Mouse (Mus musculus): Measurements from ENCODE around the gene Exosc8. TPM values are rescaled to one million over a fixed set of nuclear protein-coding genes. Genes with fewer than 3 reads are reported as not detected.
"Not testable (repeated sequence)": the region's sequence is repeated elsewhere in the genome, so short reads cannot be mapped to it uniquely, and the experiment has no call there.

The Exosc8 gene
- polyA plus RNA-seq (2016; fragmentation: Nextera tagmentation; extraction: Ambion mirVana) = 140 and 146 TPM in 2 replicates

DNA sequence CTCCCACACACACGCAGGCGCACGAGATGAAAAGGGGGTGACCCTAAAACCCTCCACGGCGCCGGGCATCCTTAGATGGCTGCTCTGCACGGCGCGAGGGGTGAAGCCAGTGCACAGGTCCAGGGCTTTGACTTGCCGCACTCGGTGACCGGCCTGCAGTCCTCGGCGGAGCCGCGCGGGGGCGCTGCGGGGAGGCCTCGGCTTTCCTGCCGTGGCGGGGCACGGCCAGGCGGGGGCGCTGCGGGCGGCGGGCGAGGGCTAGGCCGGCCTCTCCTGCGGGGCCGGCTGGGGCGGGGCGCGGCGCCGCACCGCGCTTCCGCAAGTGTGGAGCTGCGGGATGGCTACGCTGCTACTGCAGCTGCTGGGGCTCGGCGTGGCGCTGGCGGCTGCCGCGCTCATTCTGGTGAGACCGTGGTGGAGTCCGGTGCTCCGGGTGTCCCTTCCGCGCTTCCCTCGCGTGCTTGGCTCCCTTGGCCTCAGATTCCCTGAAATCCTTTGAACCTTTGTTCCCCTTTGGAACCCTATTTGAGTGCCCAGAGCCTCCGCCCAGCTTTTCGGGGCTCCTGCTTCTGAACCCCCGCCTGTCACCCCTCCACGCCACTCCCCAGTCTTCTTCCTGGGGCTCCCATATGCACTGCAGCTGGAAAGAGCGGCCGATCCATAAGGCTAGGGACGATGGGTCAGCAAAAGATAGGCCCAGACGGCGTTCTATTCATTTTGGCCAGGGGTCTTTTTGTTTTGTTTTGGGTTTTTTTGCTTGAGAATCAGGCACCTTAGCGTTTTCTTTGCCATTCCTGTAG, at the start of gene Exosc8, which contains the start of gene Alg5:
Exosc8 (minus strand) TSS at position 147 of the 800 bp plus-strand sequence.
Alg5 (plus strand) TSS at position 293 of the 800 bp plus-strand sequence.
- Histone ChIP-seq H3K27ac (peak within 1 kb of the TSS; percentile 99), H3K4me1 (0 out of 2 replicates have a peak, but pooled peaks cover 3% of the 10 kb centered on the region), H3K4me3 (peak within 1 kb of the TSS; percentile 69), H3K27me3 (no peaks in the 10 kb centered on the region), H3K9ac (peak within 1 kb of the TSS; percentile 85), H3K9me3 (no peaks in the 10 kb centered on the region), H3K4me2 (replicated peaks) (peak within 1 kb of the TSS; percentile 81), H3K36me3 (peaks cover 29% of the 10 kb centered on the region)
- 0% methylated on average over 57 of the region's 65 CpGs for WGBS
- ATAC-seq (ENCODE audit: insufficient number of reproducible peaks, insufficient read depth, low FRiP score, low TSS enrichment) = peak; percentile 93

DNA sequence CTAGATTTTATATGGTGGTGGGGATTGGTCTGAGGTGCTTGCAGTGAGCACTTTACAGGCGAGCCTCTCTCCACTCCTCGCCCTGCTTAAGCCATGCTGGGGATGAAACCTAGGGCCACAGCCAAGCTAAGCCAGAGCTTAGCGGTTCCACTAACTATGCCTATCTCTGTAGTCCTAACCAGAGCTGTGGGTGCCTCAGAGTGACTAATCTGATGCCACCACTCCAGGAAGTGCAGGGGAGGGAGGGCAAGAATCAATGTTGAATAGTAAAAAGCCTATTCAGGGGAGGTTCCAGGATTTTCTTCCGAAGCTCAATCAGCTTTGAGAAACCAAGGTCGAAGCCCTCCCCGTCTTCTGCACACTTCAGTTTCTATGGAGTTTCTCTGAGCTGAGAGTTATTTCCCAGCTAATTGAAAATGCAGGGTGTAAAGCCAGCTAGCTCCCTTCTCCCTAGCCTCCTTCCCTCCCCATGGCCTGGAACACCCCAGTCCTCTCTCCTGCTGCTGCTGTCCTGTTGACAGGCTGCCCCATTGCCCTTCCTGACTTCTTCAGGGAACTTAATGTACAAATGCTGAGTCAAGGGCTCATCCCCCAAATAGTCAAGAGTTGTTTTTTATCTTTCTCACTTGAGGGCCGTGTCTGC, 40.9 kb upstream of the Exosc8 start:
- Histone ChIP-seq H3K9me3 (no peaks in the 10 kb centered on the region), H3K4me3 (no peak overlapping the region)
- 70% methylated on average over 7 of the region's 7 CpGs for WGBS

DNA sequence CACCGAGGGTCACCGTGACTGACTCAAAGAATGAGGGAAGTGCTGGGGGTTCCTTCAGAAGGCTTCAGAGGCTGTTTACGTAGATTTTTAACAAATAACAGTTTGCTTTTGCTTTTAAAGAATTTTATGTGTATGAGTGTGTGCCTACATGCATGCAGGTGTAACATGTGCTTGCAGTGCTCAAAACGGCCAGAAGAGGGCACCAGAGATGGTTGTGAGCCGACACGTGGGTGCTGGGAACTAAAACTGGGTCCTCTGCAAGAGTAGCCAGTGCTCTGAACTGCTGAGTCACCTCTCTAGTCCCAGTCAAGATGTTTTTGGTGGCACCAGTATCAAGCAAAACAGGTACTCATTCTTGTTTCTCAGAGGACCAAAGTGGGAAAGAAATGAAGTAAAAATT, 38.4 kb upstream of the Exosc8 start:
- Histone ChIP-seq H3K4me2 (replicated peaks) (no peak overlapping the region), H3K27me3 (no peaks in the 10 kb centered on the region), H3K9ac (no peak overlapping the region), H3K27ac (no peak overlapping the region), H3K4me3 (no peak overlapping the region), H3K4me1 (no peaks in the 10 kb centered on the region), H3K36me3 (no peaks in the 10 kb centered on the region), H3K9me3 (no peaks in the 10 kb centered on the region)
- ATAC-seq (ENCODE audit: insufficient number of reproducible peaks, insufficient read depth, low FRiP score, low TSS enrichment) = no peak
- 82% methylated on average over 6 of the region's 6 CpGs for WGBS

More for the DNA sequence above, 40.9 kb upstream of the Exosc8 start:
- Histone ChIP-seq H3K4me1 (no peaks in the 10 kb centered on the region), H3K27ac (no peak overlapping the region), H3K9ac (no peak overlapping the region), H3K36me3 (no peaks in the 10 kb centered on the region), H3K4me2 (replicated peaks) (no peak overlapping the region), H3K27me3 (no peaks in the 10 kb centered on the region)
- ATAC-seq (ENCODE audit: insufficient number of reproducible peaks, insufficient read depth, low FRiP score, low TSS enrichment) = no peak

DNA sequence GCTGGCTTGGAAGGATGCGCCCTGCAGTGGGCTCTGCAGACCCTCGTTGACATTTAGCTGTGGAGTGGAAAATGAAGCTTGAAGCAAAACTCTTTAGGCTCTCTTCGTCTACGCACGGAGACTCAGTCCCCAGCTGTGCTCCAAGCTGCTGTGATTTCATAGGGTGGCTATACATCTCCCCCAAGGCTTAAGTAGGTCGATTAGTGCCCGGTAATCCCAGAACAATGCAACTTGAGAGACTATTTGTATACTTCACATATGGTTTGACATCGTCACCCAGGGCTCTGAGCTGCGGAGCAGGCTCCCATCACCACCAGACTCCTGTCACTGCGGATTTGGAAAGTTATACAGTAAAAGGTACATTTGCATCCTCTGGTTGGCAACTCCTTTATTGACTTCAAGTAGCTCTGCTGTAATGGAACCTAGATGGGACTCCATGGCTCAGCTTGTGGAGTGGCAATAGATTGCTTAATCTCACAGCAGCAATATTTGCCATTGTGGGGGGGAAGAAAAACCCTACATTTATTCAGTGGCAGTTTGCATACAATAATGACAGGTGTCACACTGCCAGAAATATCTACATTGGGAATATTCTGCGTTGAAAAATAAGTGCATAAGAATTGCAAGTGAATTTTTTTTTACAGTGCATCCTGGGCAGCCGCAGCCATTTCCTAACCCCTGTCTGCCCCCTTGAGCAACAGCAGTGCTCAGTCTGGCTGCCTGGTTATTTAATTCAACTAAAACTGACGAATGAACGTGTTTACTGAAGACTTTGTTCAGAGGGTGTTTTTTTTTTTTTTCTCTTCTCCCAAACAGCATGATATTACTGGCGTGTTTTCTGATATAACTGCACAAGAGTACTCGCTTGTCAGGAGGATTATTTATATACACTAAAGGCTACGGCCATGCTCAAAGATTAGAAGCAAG, 34.4 kb upstream of the Exosc8 start:
- ATAC-seq (ENCODE audit: insufficient number of reproducible peaks, insufficient read depth, low FRiP score, low TSS enrichment) = no peak
- Histone ChIP-seq H3K27ac (no peak overlapping the region), H3K27me3 (no peaks in the 10 kb centered on the region), H3K36me3 (no peaks in the 10 kb centered on the region), H3K9ac (no peak overlapping the region), H3K4me2 (replicated peaks) (no peak overlapping the region), H3K4me1 (no peaks in the 10 kb centered on the region), H3K4me3 (no peak overlapping the region), H3K9me3 (no peaks in the 10 kb centered on the region)
- WGBS = 73% methylated on average over 17 of the region's 17 CpGs

DNA sequence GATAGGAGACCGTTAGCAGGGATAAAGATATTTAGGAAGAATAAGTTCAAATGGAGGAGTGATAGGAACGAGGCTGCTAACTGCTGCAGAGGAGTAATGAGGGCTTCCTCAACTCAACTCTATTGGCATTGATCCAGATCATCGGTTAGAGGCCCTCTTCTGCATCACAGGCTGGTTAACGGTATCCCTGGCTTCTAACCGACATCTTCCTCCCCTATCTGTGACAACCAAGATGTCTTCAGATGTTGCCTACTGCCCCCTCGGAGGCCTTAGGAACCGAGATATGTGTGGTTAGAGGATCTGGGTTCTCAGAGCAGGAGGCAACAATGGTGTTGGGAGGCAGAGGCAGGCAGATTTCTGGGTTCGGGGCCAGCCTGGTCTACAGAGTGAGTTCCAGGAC, 33.4 kb upstream of the Exosc8 start:
- no peak overlapping the region for H3K4me2 ChIP-seq (replicated peaks)
- no peak for ATAC-seq (ENCODE audit: insufficient number of reproducible peaks, insufficient read depth, low FRiP score, low TSS enrichment)

DNA sequence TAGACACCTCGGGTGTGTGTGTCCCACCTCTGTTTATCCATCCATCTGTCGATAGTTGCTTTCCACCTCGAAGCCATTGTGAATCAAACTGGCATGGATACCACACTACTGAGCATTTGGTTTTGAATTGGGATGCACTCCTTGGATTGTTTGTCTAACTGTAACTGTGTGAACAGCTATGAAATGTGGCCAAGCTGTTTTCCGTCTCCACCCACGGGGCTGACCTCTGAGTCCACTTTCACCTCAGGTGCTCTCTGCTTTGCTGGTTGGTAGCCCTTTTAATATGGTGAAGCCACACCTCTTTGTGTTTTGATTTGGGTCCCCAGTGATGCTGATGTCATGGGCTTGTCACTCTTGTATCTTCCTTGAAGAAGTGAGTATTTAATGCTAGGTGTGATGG, 31.6 kb upstream of the Exosc8 start:
- H3K4me1 ChIP-seq = 0 out of 2 replicates have a peak, but pooled peaks cover 5% of the 10 kb centered on the region
- H3K4me3 ChIP-seq = no peak overlapping the region
- no peaks in the 10 kb centered on the region for H3K36me3 ChIP-seq
- WGBS = 85% methylated on average over 5 of the region's 5 CpGs
- ATAC-seq (ENCODE audit: insufficient number of reproducible peaks, insufficient read depth, low FRiP score, low TSS enrichment) = no peak
- no peak overlapping the region for H3K9ac ChIP-seq
- no peak overlapping the region for H3K27ac ChIP-seq
- no peaks in the 10 kb centered on the region for H3K9me3 ChIP-seq
- H3K27me3 ChIP-seq = no peaks in the 10 kb centered on the region
- H3K4me2 ChIP-seq (replicated peaks) = no peak overlapping the region

More for the DNA sequence above, 33.4 kb upstream of the Exosc8 start:
- 0 out of 2 replicates have a peak, but pooled peaks cover 5% of the 10 kb centered on the region for H3K4me1 ChIP-seq
- H3K36me3 ChIP-seq = no peaks in the 10 kb centered on the region
- 90% methylated on average over 8 of the region's 8 CpGs for WGBS
- no peak overlapping the region for H3K9ac ChIP-seq
- H3K27me3 ChIP-seq = no peaks in the 10 kb centered on the region
- no peaks in the 10 kb centered on the region for H3K9me3 ChIP-seq
- H3K27ac ChIP-seq = no peak overlapping the region
- no peak overlapping the region for H3K4me3 ChIP-seq

DNA sequence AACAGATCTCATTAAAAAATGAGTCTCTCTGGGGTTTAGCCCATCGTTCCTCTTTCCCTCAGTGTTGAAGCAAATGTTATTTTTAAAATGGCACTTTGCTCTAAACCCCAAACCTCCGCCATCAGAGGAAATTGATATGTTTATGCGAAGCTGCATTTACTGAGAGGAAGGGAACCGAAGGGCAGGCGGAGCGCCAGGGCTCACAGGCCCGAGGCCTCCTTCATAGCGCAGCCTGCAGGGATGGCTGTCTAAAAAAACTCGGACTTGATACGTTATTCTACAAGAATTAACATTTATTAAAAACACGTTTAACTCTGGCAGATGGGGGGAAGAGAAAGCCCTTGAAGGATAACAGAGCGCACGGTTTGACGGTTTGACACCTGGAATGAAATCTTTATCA, 30.8 kb upstream of the Exosc8 start:
- Histone ChIP-seq H3K4me2 (replicated peaks) (no peak overlapping the region), H3K4me1 (0 out of 2 replicates have a peak, but pooled peaks cover 5% of the 10 kb centered on the region), H3K4me3 (no peak overlapping the region), H3K36me3 (no peaks in the 10 kb centered on the region), H3K27me3 (no peaks in the 10 kb centered on the region), H3K9ac (no peak overlapping the region), H3K27ac (no peak overlapping the region), H3K9me3 (no peaks in the 10 kb centered on the region)
- no peak for ATAC-seq (ENCODE audit: insufficient number of reproducible peaks, insufficient read depth, low FRiP score, low TSS enrichment)
- WGBS = 59% methylated on average over 14 of the region's 14 CpGs

DNA sequence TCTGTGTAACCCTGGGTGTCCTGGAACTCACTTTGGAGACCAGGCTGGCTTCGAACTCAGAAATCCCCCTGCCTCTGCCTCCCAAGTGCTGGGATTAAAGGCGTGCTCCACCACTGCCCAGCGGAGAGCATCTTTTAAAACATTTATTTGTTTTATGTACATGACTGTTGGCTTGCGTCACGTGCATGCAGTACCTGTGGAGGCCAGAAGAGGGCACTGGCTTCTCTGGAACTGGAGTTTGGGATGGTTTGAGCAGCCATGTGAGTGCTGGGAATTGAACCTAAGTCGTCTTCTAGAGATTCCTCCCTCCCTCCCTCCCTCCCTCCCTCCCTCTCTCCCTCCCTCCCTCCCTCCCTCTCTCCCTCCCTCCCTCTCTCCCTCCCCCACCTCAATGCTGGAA, 30.3 kb upstream of the Exosc8 start:
- ATAC-seq (ENCODE audit: insufficient number of reproducible peaks, insufficient read depth, low FRiP score, low TSS enrichment); H3K27me3 ChIP-seq; H3K4me1 ChIP-seq; H3K9ac ChIP-seq; H3K27ac ChIP-seq; H3K36me3 ChIP-seq; H3K9me3 ChIP-seq; H3K4me3 ChIP-seq; H3K4me2 ChIP-seq (replicated peaks): not testable (repeated sequence)
- WGBS = 84% methylated on average over 6 of the region's 6 CpGs

DNA sequence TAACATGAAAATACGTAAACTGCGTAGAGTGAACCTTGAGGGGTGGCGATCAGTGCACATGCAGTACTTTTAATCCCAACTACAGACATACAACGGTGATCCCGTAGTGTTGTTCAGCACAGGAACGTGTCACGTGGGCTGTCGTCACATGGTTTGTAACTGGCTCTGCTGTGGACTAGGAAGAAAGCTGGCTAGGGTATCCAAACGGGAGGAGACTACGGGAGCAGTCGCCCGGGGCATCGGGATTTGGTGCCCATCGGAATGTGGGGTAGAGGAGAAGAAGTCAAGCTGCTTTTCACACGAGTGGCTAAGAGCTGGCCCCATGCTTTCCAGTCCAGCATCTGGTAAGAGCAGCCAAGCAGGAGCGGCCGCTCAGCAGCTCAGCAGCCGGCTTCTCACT, 29.2 kb upstream of the Exosc8 start:
- Histone ChIP-seq H3K4me2 (replicated peaks) (peak overlapping the region; percentile 32), H3K9me3 (no peaks in the 10 kb centered on the region), H3K27me3 (no peaks in the 10 kb centered on the region), H3K4me1 (0 out of 2 replicates have a peak, but pooled peaks cover 5% of the 10 kb centered on the region), H3K27ac (no peak overlapping the region), H3K36me3 (no peaks in the 10 kb centered on the region), H3K9ac (no peak overlapping the region), H3K4me3 (no peak overlapping the region)
- WGBS = 56% methylated on average over 18 of the region's 18 CpGs
- no peak for ATAC-seq (ENCODE audit: insufficient number of reproducible peaks, insufficient read depth, low FRiP score, low TSS enrichment)

DNA sequence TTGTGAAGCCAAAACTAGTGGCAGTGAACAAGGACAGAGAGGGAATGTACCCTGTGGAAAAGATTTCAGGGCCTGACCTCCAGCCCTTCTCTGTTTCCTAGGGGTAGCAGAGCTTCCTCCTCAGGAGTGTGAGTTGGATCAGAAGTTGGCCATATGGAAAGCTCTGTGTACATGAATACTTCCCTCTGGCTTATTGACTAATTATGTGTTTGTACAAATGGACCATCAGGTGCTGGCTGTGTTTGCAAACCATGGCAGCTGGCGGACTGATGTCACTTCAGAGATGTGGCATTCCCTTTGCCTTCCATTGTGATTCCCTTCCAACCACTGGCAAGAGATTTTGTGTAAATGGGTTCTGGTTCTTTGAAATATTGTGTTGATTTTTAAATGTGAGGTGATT, 26.1 kb upstream of the Exosc8 start:
- 81% methylated on average over 1 of the region's 1 CpGs for WGBS
- H3K4me1 ChIP-seq = peaks cover 10% of the 10 kb centered on the region
- no peaks in the 10 kb centered on the region for H3K9me3 ChIP-seq
- no peak overlapping the region for H3K9ac ChIP-seq
- no peak for ATAC-seq (ENCODE audit: insufficient number of reproducible peaks, insufficient read depth, low FRiP score, low TSS enrichment)
- H3K27me3 ChIP-seq = no peaks in the 10 kb centered on the region
- no peak overlapping the region for H3K27ac ChIP-seq
- no peak overlapping the region for H3K4me2 ChIP-seq (replicated peaks)
- no peaks in the 10 kb centered on the region for H3K36me3 ChIP-seq
- H3K4me3 ChIP-seq = no peak overlapping the region

DNA sequence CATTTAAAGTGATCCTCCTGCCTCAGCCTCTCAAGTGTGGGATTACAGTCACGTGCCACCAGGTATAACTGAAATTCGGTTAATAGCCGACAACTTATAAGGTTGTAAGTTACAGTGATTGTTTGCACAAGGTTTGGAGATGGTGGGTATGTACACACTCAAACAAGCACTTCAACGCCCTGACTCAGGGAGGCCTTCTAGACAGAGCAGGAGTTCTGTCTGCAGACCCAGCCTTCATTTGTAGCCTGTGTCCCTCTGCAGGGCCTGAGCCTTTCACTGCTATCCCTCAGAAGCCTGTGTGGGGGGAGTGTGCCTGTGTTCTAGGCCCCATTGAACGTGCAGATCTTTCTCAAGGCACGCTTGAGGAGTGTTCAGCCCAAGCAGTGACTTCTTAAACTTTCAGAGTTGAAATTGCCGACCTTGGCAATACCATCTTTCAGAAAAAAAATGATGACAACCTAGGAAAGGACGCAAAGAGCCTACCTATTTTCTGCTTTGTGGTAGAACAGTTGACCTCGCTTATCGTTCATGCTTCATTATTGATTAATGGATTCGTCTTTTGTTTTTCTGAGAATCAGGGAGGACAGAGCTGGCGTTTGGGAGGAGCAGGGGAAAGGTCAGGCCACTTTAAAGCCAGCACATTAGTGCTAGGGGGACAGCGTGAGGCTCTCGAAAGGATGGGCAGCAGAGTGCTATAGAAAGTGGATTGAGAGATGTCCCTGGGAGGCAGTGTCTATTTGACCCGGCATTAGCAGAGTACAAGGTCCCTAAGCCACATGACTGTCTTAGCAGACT, 25.3 kb upstream of the Exosc8 start:
- Histone ChIP-seq H3K36me3 (no peaks in the 10 kb centered on the region), H3K4me1 (peaks cover 16% of the 10 kb centered on the region), H3K4me2 (replicated peaks) (no peak overlapping the region), H3K9ac (no peak overlapping the region), H3K9me3 (no peaks in the 10 kb centered on the region), H3K27me3 (no peaks in the 10 kb centered on the region), H3K4me3 (no peak overlapping the region), H3K27ac (no peak overlapping the region)
- 67% methylated on average over 15 of the region's 15 CpGs for WGBS
- ATAC-seq (ENCODE audit: insufficient number of reproducible peaks, insufficient read depth, low FRiP score, low TSS enrichment) = no peak
